Comparison of ENCODE assay signal across 10 mouse cellular contexts in genomic region chr9:41804711-41805331, GRCm38 (mm10).
DNase-seq lines count a peak whose midpoint lies in the region; ATAC-seq lines count a peak whose summit lies in the region.
"Had no signal": no experiment of that assay in that cellular context is flagged by ENCODE, and none has a peak within 500 bp of the region (broad histone marks: within the 10 kb centered on the region; RNA-seq: fewer than 3 reads in every experiment).

No protein-coding gene starts in this region.

- H3K36me3 ChIP-seq in heart, embryonic 14.5 days (ENCODE audit: control insufficient read depth, insufficient read depth, low read length) = no peaks in the 10 kb centered on the region
- no peaks in the 10 kb centered on the region for H3K36me3 ChIP-seq in forebrain, embryonic 12.5 days (replicated peaks)
- H3K36me3 ChIP-seq in limb, embryonic 15.5 days = no peaks in the 10 kb centered on the region

- peak overlapping the region; percentile 2 to 39; a peak in 2 of 4 replicates for H3K27ac ChIP-seq in heart, embryonic 14.5 days (replicated peaks in 1 of 2; ENCODE audit: control insufficient read depth in 1 of 2, insufficient read depth in 1 of 2, low read depth in 2 of 2, low read length in 2 of 2)
- peak overlapping the region; percentile 93 for H3K27ac ChIP-seq in forebrain, embryonic 12.5 days
- peak overlapping the region; percentile 85 for H3K27ac ChIP-seq in limb, embryonic 15.5 days
- H3K27ac ChIP-seq: liver, embryonic 14.5 days had no signal

- no peaks in the 10 kb centered on the region for H3K9me3 ChIP-seq in heart, embryonic 14.5 days (ENCODE audit: control insufficient read depth, low read length)
- no peaks in the 10 kb centered on the region for H3K9me3 ChIP-seq in forebrain, embryonic 12.5 days
- no peaks in the 10 kb centered on the region for H3K9me3 ChIP-seq in limb, embryonic 15.5 days

- no peak overlapping the region for H3K4me2 ChIP-seq in heart, embryonic 14.5 days (ENCODE audit: low read length)
- peak overlapping the region; percentile 38 for H3K4me2 ChIP-seq in forebrain, embryonic 12.5 days
- peak overlapping the region; percentile 22; the same call in 1 of the 2 replicates for H3K4me2 ChIP-seq in limb, embryonic 15.5 days

- WGBS in heart, embryonic 14.5 days = 53% methylated on average over 10 of the region's 10 CpGs
- 3% methylated on average over 10 of the region's 10 CpGs for WGBS in forebrain, embryonic 12.5 days
- WGBS in limb, embryonic 15.5 days = 19% methylated on average over 10 of the region's 10 CpGs

- DNase-seq in heart, adult 9 months (ENCODE audit: low spot score in 2 of 2) = no peak
- DNase-seq in R1 (ENCODE audit: low read depth, low spot score) = peak; percentile 44
- DNase-seq in adrenal gland, postnatal 10 days = no peak
- no peak for DNase-seq in layer of hippocampus, postnatal 25 days (ENCODE audit: extremely low spot score in 1 of 2, low spot score in 1 of 2)
- no peak for DNase-seq in adrenal gland, postnatal 4 days (ENCODE audit: low spot score in 2 of 2)

- no peak overlapping the region for H3K9ac ChIP-seq in heart, embryonic 14.5 days (ENCODE audit: low read length)
- peak overlapping the region; percentile 13; the same call in 1 of the 2 replicates for H3K9ac ChIP-seq in forebrain, embryonic 12.5 days
- no peak overlapping the region for H3K9ac ChIP-seq in limb, embryonic 15.5 days
- H3K9ac ChIP-seq: liver, embryonic 14.5 days had no signal

- peaks cover 11% of the 10 kb centered on the region in 2 experiments for H3K4me1 ChIP-seq in heart, embryonic 14.5 days (ENCODE audit: control insufficient read depth in 2 of 2, insufficient read depth in 2 of 2, low read length in 2 of 2)
- peaks cover 28% of the 10 kb centered on the region for H3K4me1 ChIP-seq in forebrain, embryonic 12.5 days
- H3K4me1 ChIP-seq in limb, embryonic 15.5 days = peaks cover 33% of the 10 kb centered on the region

- H3K4me3 ChIP-seq in heart, embryonic 14.5 days (ENCODE audit: control insufficient read depth in 1 of 2, insufficient read depth in 1 of 2, low read depth in 1 of 2, low read length in 2 of 2) = no peak overlapping the region
- H3K4me3 ChIP-seq in forebrain, embryonic 12.5 days (replicated peaks) = no peak overlapping the region
- H3K4me3 ChIP-seq in limb, embryonic 15.5 days = no peak overlapping the region

- no peak for ATAC-seq in heart, embryonic 14.5 days (ENCODE audit: insufficient number of reproducible peaks, insufficient read depth, low FRiP score, low read depth)
- ATAC-seq in forebrain, embryonic 12.5 days (ENCODE audit: low FRiP score) = peak; percentile 55
- ATAC-seq in limb, embryonic 15.5 days (ENCODE audit: insufficient number of reproducible peaks, low FRiP score, low TSS enrichment, low read depth) = no peak
- ATAC-seq: intestine, embryonic 16.5 days had no signal

- no peaks in the 10 kb centered on the region for H3K27me3 ChIP-seq in heart, embryonic 14.5 days (ENCODE audit: control insufficient read depth, insufficient read depth, low read length)
- no peaks in the 10 kb centered on the region for H3K27me3 ChIP-seq in forebrain, embryonic 12.5 days
- H3K27me3 ChIP-seq in limb, embryonic 15.5 days = no peaks in the 10 kb centered on the region

Comparison
In these comparisons a context has a peak if more than half of its experiments do, and no peak if none do; other contexts are left out.
1. H3K27ac ChIP-seq: peak in every context shown above with its lines; median percentile 93 in forebrain, embryonic 12.5 days; 85 in limb, embryonic 15.5 days; 20 in heart, embryonic 14.5 days.